Mouse (Mus musculus): ENCODE results near the gene Edar. TPM values are rescaled to one million over a fixed set of nuclear protein-coding genes. Genes with fewer than 3 reads are reported as not detected.

Edar gene
- polyA plus RNA-seq, 1 experiment from 2014 or later, result 0.93 TPM

- peaks cover 25% of the 10 kb centered on the region for H3K4me1 ChIP-seq
- 84% methylated on average over 7 of the region's 7 CpGs for WGBS
- H3K9me3 ChIP-seq, result peaks cover 3% of the 10 kb centered on the region; the same call in 1 of the 2 replicates
- H3K9ac ChIP-seq, result no peak overlapping the region
- no peaks in the 10 kb centered on the region for H3K36me3 ChIP-seq (replicated peaks)
- no peak overlapping the region for H3K4me3 ChIP-seq (replicated peaks)
- no peak for ATAC-seq (ENCODE audit: low FRiP score)
- H3K27me3 ChIP-seq, result peaks cover 58% of the 10 kb centered on the region
- H3K27ac ChIP-seq, result no peak overlapping the region
- H3K4me2 ChIP-seq, result no peak overlapping the region
Measured at GRCm38 (mm10) chr10:58644194-58644593, 31.3 kb downstream of the Edar start.

DNA sequence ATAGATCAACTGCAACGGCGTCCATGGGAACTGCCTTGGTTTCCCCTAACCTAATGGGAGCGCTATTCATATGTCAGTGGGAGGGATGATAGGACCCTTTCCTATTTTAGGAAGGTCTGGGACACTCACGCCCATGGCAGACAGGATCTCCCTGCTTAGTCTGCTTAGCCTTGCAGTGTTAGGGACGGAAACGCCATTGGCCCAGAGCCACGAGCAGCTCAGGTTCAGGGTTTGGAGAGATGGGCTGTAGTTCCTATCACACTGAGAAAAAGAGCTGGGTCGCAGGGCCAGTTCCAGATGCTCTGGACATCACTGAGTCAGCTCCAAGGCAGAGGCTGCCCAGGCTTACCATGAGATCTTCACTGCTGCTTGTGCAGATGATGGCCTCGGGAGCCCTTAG, 32.5 kb downstream of the Edar start:
- Histone ChIP-seq H3K27ac (no peak overlapping the region), H3K4me1 (peaks cover 25% of the 10 kb centered on the region), H3K9me3 (peaks cover 3% of the 10 kb centered on the region; the same call in 1 of the 2 replicates), H3K4me2 (no peak overlapping the region), H3K9ac (no peak overlapping the region), H3K4me3 (replicated peaks) (no peak overlapping the region), H3K27me3 (peaks cover 61% of the 10 kb centered on the region), H3K36me3 (replicated peaks) (no peaks in the 10 kb centered on the region)
- 93% methylated on average over 9 of the region's 9 CpGs for WGBS
- ATAC-seq (ENCODE audit: low FRiP score), result no peak

DNA sequence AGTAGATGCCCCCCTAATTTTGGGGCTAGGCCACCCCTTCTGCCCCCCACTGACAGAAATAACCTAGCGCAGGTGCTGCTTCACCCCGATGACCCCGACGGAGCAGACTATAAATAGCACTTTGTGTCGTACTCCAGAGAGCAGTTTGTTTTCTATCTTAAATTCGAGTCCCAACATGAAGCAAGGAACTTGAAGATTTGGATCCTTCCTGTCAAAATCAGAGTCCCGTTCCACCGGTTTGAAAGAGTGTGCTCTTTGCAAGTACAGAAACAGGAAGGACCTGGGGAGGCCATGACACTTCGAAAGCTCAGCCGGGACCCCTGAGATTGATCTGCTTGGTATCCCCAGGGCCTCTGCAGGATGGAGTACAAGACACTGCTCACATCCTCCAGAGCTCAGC, 33.8 kb downstream of the Edar start:
- H3K36me3 ChIP-seq (replicated peaks), result no peaks in the 10 kb centered on the region
- H3K4me1 ChIP-seq, result peaks cover 27% of the 10 kb centered on the region
- H3K4me3 ChIP-seq (replicated peaks), result no peak overlapping the region
- no peak overlapping the region for H3K9ac ChIP-seq
- 76% methylated on average over 10 of the region's 10 CpGs for WGBS
- H3K4me2 ChIP-seq, result no peak overlapping the region
- no peaks in the 10 kb centered on the region for H3K9me3 ChIP-seq
- peaks cover 51% of the 10 kb centered on the region for H3K27me3 ChIP-seq
- no peak overlapping the region for H3K27ac ChIP-seq
- ATAC-seq (ENCODE audit: low FRiP score), result no peak

DNA sequence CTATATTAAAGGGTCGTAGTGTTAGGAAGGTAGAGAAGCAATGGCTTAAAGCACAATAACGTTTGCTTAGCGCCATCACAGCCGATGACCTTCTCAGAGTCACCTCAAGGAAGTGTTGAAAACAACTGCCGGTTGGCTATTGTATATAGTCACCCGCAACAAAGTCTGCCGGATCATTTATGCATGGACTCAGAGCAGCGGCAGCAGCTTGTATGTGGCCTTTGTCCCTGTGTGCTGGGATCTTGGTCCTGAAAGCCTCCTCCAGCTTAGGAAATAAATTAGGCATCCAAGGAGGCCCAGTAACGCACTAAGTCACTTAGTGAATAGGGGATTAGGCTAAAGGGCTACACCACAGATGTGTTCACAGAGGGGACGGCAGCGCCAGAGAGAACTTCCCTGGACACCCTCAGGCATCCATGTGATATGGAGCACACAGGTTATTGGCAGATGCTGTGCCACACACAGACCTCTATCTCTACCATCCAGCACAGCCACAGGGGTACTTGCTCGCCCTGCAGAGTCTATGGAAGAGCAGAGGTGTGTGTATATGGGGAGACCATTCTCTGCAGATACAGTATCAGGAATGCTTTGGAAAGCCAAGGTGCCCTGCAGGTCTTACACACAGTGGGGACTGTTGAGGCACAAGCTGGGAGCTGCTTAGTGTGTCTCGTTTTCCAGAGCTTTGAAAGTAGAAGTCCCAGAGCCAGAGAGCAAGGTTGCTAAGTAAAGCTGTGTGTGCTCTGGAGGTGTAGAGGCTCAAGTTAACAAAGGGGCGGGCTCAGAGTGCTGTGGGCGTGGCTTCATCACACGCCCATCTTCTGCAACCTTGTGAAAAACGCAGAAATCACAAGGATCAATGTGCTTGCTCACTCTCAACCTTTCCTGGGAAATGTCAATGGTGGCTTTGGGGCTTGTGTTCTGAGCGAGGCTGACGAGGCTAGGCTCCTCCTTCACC, 34.7 kb downstream of the Edar start:
- Histone ChIP-seq H3K4me2 (peak overlapping the region; percentile 17), H3K27me3 (peaks cover 47% of the 10 kb centered on the region), H3K9me3 (no peaks in the 10 kb centered on the region), H3K4me1 (peaks cover 31% of the 10 kb centered on the region), H3K9ac (no peak overlapping the region), H3K36me3 (replicated peaks) (no peaks in the 10 kb centered on the region), H3K27ac (0 out of 2 replicates have a peak overlapping the region, but pooled peaks have one; percentile 42), H3K4me3 (replicated peaks) (no peak overlapping the region)
- 11% methylated on average over 19 of the region's 19 CpGs for WGBS
- ATAC-seq (ENCODE audit: low FRiP score), result peak; percentile 47

DNA sequence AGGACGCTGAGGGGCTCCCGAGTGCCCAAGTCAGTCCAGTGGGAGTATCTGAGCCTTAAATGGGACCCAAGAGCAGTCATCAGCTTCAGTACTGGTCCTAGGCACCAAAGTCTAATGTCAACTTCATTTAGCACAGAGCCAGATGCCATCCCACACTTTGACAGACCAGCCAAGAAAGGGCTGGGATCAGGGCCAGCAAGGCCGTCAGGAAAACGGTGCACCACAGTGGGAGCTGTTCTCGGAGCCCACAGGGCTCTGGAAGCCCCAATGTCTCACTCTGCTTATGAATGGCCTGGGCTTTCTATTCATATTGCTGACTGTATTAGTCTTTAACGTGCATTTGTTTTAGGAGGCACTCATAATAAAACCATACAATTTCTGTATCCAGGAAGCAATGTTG, 36.2 kb downstream of the Edar start:
- no peak for ATAC-seq (ENCODE audit: low FRiP score)
- Histone ChIP-seq H3K27ac (no peak overlapping the region), H3K9ac (no peak overlapping the region), H3K4me3 (replicated peaks) (no peak overlapping the region), H3K4me1 (peaks cover 31% of the 10 kb centered on the region), H3K9me3 (no peaks in the 10 kb centered on the region), H3K27me3 (peaks cover 42% of the 10 kb centered on the region), H3K36me3 (replicated peaks) (no peaks in the 10 kb centered on the region), H3K4me2 (no peak overlapping the region)
- WGBS, result 76% methylated on average over 6 of the region's 6 CpGs

DNA sequence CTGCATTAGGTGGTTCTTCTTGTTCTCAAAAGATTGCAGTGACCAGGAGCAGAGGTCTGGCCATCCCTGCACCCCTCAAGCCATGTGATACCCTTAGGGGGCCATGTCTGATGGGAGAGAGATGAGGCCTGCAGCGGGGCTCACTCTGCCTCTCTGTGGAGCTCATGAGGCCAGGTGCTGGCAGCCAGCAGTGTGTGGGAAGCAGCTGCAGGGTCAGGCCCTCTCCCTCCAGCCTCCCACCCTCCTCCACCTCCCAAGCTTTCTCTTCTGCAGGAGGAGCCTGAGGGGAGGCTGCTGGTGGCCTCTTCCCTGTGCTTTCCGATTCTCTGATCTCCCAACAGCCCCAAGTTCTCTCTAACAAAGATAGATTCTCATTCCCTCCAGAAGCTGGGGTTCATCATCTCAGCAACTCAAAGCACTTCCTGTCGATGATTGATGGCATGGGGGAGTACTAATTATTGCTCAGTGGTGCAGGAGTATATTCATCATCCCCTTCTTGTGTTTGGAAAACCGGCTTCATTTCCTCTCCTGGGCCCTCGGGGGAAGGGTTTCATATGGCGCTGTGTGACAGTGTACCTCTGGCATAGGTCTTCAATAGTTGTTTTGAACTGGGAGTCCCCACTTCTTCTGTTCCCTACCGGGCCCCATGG, 38.9 kb downstream of the Edar start:
- Histone ChIP-seq H3K27me3 (peaks cover 29% of the 10 kb centered on the region), H3K36me3 (replicated peaks) (no peaks in the 10 kb centered on the region), H3K9me3 (no peaks in the 10 kb centered on the region), H3K4me2 (no peak overlapping the region), H3K27ac (no peak overlapping the region), H3K4me1 (peaks cover 29% of the 10 kb centered on the region), H3K4me3 (replicated peaks) (no peak overlapping the region), H3K9ac (no peak overlapping the region)
- ATAC-seq (ENCODE audit: low FRiP score), result no peak
- 66% methylated on average over 7 of the region's 7 CpGs for WGBS

- 92% methylated on average over 2 of the region's 2 CpGs for WGBS
- Histone ChIP-seq H3K27me3 (peaks cover 40% of the 10 kb centered on the region), H3K27ac (no peak overlapping the region), H3K4me1 (peaks cover 6% of the 10 kb centered on the region; the same call in 1 of the 2 replicates), H3K4me3 (replicated peaks) (no peak overlapping the region), H3K9me3 (no peaks in the 10 kb centered on the region), H3K9ac (no peak overlapping the region), H3K36me3 (replicated peaks) (no peaks in the 10 kb centered on the region), H3K4me2 (no peak overlapping the region)
- ATAC-seq (ENCODE audit: low FRiP score), result no peak
Measured at GRCm38 (mm10) chr10:58633507-58633906, 41.9 kb downstream of the Edar start.

DNA sequence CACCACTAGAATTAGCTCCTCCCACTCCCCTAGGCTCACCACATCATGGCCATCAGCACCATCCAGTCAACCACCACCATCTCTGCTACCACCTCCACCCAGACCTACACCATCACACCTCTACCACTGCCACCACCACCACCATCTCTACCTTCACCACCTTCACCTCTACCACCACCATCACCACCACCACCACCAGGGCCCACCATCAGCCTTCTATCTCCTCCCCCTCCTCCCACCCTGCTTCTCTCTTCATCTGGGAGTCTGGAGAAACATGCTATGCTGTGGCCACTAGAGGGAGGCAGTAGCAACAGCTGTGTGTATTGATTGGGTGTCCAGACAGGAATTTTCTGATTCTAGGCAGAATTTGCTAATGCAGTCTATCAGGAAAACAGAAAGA, 47.9 kb downstream of the Edar start:
- peak; percentile 59 for ATAC-seq (ENCODE audit: low FRiP score)
- no peaks in the 10 kb centered on the region for H3K36me3 ChIP-seq (replicated peaks)
- H3K9me3 ChIP-seq, result no peaks in the 10 kb centered on the region

GRCm38 (mm10) chr10:58624848-58625711, 50.4 kb downstream of the Edar start:
- Histone ChIP-seq H3K27me3 (peaks cover 21% of the 10 kb centered on the region), H3K4me1 (no peaks in the 10 kb centered on the region), H3K36me3 (replicated peaks) (no peaks in the 10 kb centered on the region), H3K4me2 (no peak overlapping the region), H3K27ac (no peak overlapping the region), H3K9ac (no peak overlapping the region), H3K9me3 (no peaks in the 10 kb centered on the region), H3K4me3 (replicated peaks) (no peak overlapping the region)
- 81% methylated on average over 12 of the region's 12 CpGs for WGBS
- ATAC-seq (ENCODE audit: low FRiP score), result no peak

More for the DNA sequence above, 47.9 kb downstream of the Edar start:
- Histone ChIP-seq H3K4me2 (no peak overlapping the region), H3K27ac (no peak overlapping the region), H3K4me1 (no peaks in the 10 kb centered on the region), H3K27me3 (peaks cover 30% of the 10 kb centered on the region), H3K9ac (no peak overlapping the region), H3K4me3 (replicated peaks) (no peak overlapping the region)

DNA sequence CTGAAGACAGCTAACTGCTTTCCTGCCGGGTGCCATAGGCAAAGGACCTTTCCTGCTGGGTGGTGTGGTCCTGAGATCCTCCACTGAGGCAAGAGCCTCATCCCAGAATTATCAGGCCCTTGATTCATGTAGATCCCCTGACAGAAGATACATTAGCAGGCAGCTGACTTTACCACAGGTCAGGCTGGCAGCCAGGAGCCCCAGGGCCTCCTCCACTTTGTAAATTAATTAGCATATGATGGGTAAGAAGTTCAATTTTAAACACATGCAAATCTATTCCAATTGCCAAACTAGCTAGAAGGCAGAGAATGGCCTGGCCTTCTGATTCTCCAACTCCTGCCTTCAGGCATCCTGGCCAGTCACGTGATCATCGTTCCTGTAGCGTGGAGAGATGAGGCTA, 56.2 kb downstream of the Edar start:
- H3K4me3 ChIP-seq (replicated peaks), result no peak overlapping the region
- 89% methylated on average over 4 of the region's 4 CpGs for WGBS
- no peak overlapping the region for H3K9ac ChIP-seq
- H3K27ac ChIP-seq, result no peak overlapping the region
- no peaks in the 10 kb centered on the region for H3K4me1 ChIP-seq
- no peaks in the 10 kb centered on the region for H3K27me3 ChIP-seq
- no peaks in the 10 kb centered on the region for H3K36me3 ChIP-seq (replicated peaks)
- ATAC-seq (ENCODE audit: low FRiP score), result no peak
- H3K4me2 ChIP-seq, result no peak overlapping the region
- no peaks in the 10 kb centered on the region for H3K9me3 ChIP-seq

DNA sequence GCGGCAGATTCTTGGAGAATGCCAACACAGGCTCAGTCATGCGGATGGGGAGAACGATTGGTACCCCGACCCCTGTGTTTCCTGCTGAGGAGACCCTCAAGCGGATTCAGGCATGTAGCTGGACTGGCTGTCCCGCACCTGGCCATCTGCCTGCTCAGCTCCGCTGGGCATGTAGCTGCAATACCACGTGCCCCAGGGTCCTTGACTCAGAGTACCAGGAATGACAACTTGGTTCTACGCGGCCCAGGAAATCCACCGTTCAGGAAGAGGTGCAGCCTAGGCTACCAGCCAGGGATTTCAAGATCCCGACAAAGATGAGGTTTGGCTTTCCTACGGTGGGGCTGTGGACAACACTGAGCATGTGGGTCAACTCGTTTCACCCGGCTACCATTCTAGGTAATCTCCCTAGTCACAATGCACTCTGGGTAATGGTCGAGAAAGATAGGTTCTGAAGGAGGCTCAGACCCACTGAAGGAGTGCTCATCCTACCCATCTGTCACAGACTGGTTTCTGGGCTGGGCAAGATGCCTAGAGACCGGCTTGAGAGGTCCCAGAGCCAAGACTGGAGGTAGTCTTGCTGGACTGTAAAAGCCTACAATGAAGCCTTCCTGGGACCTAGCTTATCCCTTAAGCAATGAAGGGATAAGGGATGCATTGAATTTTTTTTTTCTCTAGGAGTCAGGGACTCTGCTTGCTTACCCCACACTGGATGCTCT, 56.8 kb downstream of the Edar start:
- H3K4me1 ChIP-seq, result no peaks in the 10 kb centered on the region
- H3K4me2 ChIP-seq, result no peak overlapping the region
- H3K27ac ChIP-seq, result no peak overlapping the region
- no peaks in the 10 kb centered on the region for H3K27me3 ChIP-seq
- no peak for ATAC-seq (ENCODE audit: low FRiP score)
- no peak overlapping the region for H3K9ac ChIP-seq
- H3K36me3 ChIP-seq (replicated peaks), result no peaks in the 10 kb centered on the region
- H3K9me3 ChIP-seq, result no peaks in the 10 kb centered on the region
- H3K4me3 ChIP-seq (replicated peaks), result no peak overlapping the region
- 94% methylated on average over 17 of the region's 17 CpGs for WGBS
